Mouse (Mus musculus): ENCODE results near the gene Map7. TPM values are rescaled to one million over a fixed set of nuclear protein-coding genes. Genes with fewer than 3 reads are reported as not detected.
A peak's percentile ranks its signal among the peaks of the same experiment; 100 is the strongest.

The Map7 gene
- polyA plus RNA-seq, 1 experiment from 2014 or later = 17.8 TPM

GRCm38 (mm10) chr10:20173733-20174132, 25.5 kb downstream of the Map7 start:
- Histone ChIP-seq H3K4me3 (no peak overlapping the region), H3K9ac (no peak overlapping the region), H3K4me1 (replicated peaks) (peaks cover 20% of the 10 kb centered on the region), H3K36me3 (no peaks in the 10 kb centered on the region), H3K9me3 (no peaks in the 10 kb centered on the region), H3K27me3 (no peaks in the 10 kb centered on the region; the same call in 1 of the 2 replicates), H3K4me2 (no peak overlapping the region), H3K27ac (replicated peaks) (no peak overlapping the region)
- WGBS = 76% methylated on average over 4 of the region's 4 CpGs
- ATAC-seq (ENCODE audit: low read depth) = no peak

- Histone ChIP-seq H3K4me2 (no peak overlapping the region), H3K9ac (no peak overlapping the region), H3K4me3 (no peak overlapping the region), H3K27me3 (no peaks in the 10 kb centered on the region; the same call in 1 of the 2 replicates), H3K9me3 (no peaks in the 10 kb centered on the region), H3K36me3 (no peaks in the 10 kb centered on the region), H3K27ac (replicated peaks) (no peak overlapping the region), H3K4me1 (replicated peaks) (peaks cover 13% of the 10 kb centered on the region)
- 69% methylated on average over 7 of the region's 7 CpGs for WGBS
- no peak for ATAC-seq (ENCODE audit: low read depth)
These were observed 27.8 kb downstream of the Map7 start for GRCm38 (mm10) chr10:20176054-20176453.

GRCm38 (mm10) chr10:20178807-20179605, 30.7 kb downstream of the Map7 start:
- Histone ChIP-seq H3K36me3 (no peaks in the 10 kb centered on the region), H3K4me1 (replicated peaks) (peaks cover 25% of the 10 kb centered on the region), H3K4me2 (no peak overlapping the region), H3K27me3 (no peaks in the 10 kb centered on the region; the same call in 1 of the 2 replicates), H3K27ac (replicated peaks) (no peak overlapping the region), H3K4me3 (no peak overlapping the region), H3K9me3 (no peaks in the 10 kb centered on the region), H3K9ac (no peak overlapping the region)
- 47% methylated on average over 12 of the region's 12 CpGs for WGBS
- no peak for ATAC-seq (ENCODE audit: low read depth)

GRCm38 (mm10) chr10:20181198-20181597, 32.9 kb downstream of the Map7 start:
- WGBS = 24% methylated on average over 10 of the region's 10 CpGs
- Histone ChIP-seq H3K36me3 (no peaks in the 10 kb centered on the region), H3K27me3 (no peaks in the 10 kb centered on the region; the same call in 1 of the 2 replicates), H3K9me3 (no peaks in the 10 kb centered on the region), H3K4me1 (replicated peaks) (peaks cover 25% of the 10 kb centered on the region), H3K4me3 (no peak overlapping the region), H3K27ac (replicated peaks) (peak overlapping the region; percentile 54; the same call in 1 of the 2 replicates), H3K4me2 (peak overlapping the region; percentile 16; the same call in 1 of the 2 replicates), H3K9ac (no peak overlapping the region)
- ATAC-seq (ENCODE audit: low read depth) = peak; percentile 32; the same call in 1 of the 2 replicates

- H3K27me3 ChIP-seq = no peaks in the 10 kb centered on the region; the same call in 1 of the 2 replicates
- peaks cover 25% of the 10 kb centered on the region for H3K4me1 ChIP-seq (replicated peaks)
- no peak overlapping the region for H3K4me3 ChIP-seq
- H3K36me3 ChIP-seq = no peaks in the 10 kb centered on the region
- 45% methylated on average over 11 of the region's 11 CpGs for WGBS
- peak; percentile 41; the same call in 1 of the 2 replicates for ATAC-seq (ENCODE audit: low read depth)
- H3K27ac ChIP-seq (replicated peaks) = peak overlapping the region; percentile 54; the same call in 1 of the 2 replicates
- H3K4me2 ChIP-seq = peak overlapping the region; percentile 16; the same call in 1 of the 2 replicates
- H3K9me3 ChIP-seq = no peaks in the 10 kb centered on the region
- H3K9ac ChIP-seq = no peak overlapping the region
These were observed 33.6 kb downstream of the Map7 start for GRCm38 (mm10) chr10:20181680-20182399.

GRCm38 (mm10) chr10:20184326-20184725, 36.1 kb downstream of the Map7 start:
- Histone ChIP-seq H3K9ac (no peak overlapping the region), H3K4me1 (replicated peaks) (peaks cover 25% of the 10 kb centered on the region), H3K9me3 (no peaks in the 10 kb centered on the region), H3K27ac (replicated peaks) (no peak overlapping the region), H3K4me3 (no peak overlapping the region), H3K36me3 (no peaks in the 10 kb centered on the region), H3K4me2 (no peak overlapping the region), H3K27me3 (no peaks in the 10 kb centered on the region)
- WGBS = 85% methylated on average over 4 of the region's 4 CpGs
- ATAC-seq (ENCODE audit: low read depth) = no peak

- no peaks in the 10 kb centered on the region for H3K27me3 ChIP-seq
- H3K4me1 ChIP-seq (replicated peaks) = peaks cover 25% of the 10 kb centered on the region
- 83% methylated on average over 4 of the region's 4 CpGs for WGBS
- no peak overlapping the region for H3K9ac ChIP-seq
- H3K9me3 ChIP-seq = no peaks in the 10 kb centered on the region
- no peak overlapping the region for H3K4me2 ChIP-seq
- no peaks in the 10 kb centered on the region for H3K36me3 ChIP-seq
- no peak overlapping the region for H3K27ac ChIP-seq (replicated peaks)
- ATAC-seq (ENCODE audit: low read depth) = no peak
- H3K4me3 ChIP-seq = no peak overlapping the region
These were observed 37.0 kb downstream of the Map7 start for GRCm38 (mm10) chr10:20185264-20185663.

GRCm38 (mm10) chr10:20185806-20186205, 37.5 kb downstream of the Map7 start:
- Histone ChIP-seq H3K36me3 (no peaks in the 10 kb centered on the region), H3K9ac (no peak overlapping the region), H3K4me3 (no peak overlapping the region), H3K4me2 (no peak overlapping the region), H3K27ac (replicated peaks) (no peak overlapping the region), H3K27me3 (no peaks in the 10 kb centered on the region), H3K4me1 (replicated peaks) (peaks cover 23% of the 10 kb centered on the region), H3K9me3 (no peaks in the 10 kb centered on the region)
- WGBS = 99% methylated on average over 2 of the region's 2 CpGs
- no peak for ATAC-seq (ENCODE audit: low read depth)

GRCm38 (mm10) chr10:20186800-20187273, 38.6 kb downstream of the Map7 start:
- Histone ChIP-seq H3K9me3 (no peaks in the 10 kb centered on the region), H3K27ac (replicated peaks) (no peak overlapping the region), H3K36me3 (no peaks in the 10 kb centered on the region), H3K9ac (no peak overlapping the region), H3K4me3 (no peak overlapping the region), H3K4me2 (no peak overlapping the region), H3K27me3 (no peaks in the 10 kb centered on the region), H3K4me1 (replicated peaks) (peaks cover 12% of the 10 kb centered on the region)
- ATAC-seq (ENCODE audit: low read depth) = no peak
- WGBS = 78% methylated on average over 5 of the region's 5 CpGs

- Histone ChIP-seq H3K27ac (replicated peaks) (no peak overlapping the region), H3K9ac (no peak overlapping the region), H3K4me2 (no peak overlapping the region), H3K4me3 (no peak overlapping the region), H3K9me3 (no peaks in the 10 kb centered on the region), H3K27me3 (no peaks in the 10 kb centered on the region), H3K36me3 (no peaks in the 10 kb centered on the region), H3K4me1 (replicated peaks) (no peaks in the 10 kb centered on the region)
- no peak for ATAC-seq (ENCODE audit: low read depth)
- 92% methylated on average over 6 of the region's 6 CpGs for WGBS
These were observed 42.0 kb downstream of the Map7 start for GRCm38 (mm10) chr10:20190139-20190747.

- Histone ChIP-seq H3K27ac (replicated peaks) (no peak overlapping the region), H3K4me2 (no peak overlapping the region), H3K27me3 (no peaks in the 10 kb centered on the region), H3K9me3 (no peaks in the 10 kb centered on the region), H3K4me3 (no peak overlapping the region), H3K9ac (no peak overlapping the region), H3K4me1 (replicated peaks) (no peaks in the 10 kb centered on the region), H3K36me3 (no peaks in the 10 kb centered on the region)
- WGBS = 45% methylated on average over 13 of the region's 13 CpGs
- no peak for ATAC-seq (ENCODE audit: low read depth)
These were observed 46.7 kb downstream of the Map7 start for GRCm38 (mm10) chr10:20194847-20195540.
